Mouse (Mus musculus): ENCODE data around the gene Fbxl4.

Fbxl4 gene

DNA sequence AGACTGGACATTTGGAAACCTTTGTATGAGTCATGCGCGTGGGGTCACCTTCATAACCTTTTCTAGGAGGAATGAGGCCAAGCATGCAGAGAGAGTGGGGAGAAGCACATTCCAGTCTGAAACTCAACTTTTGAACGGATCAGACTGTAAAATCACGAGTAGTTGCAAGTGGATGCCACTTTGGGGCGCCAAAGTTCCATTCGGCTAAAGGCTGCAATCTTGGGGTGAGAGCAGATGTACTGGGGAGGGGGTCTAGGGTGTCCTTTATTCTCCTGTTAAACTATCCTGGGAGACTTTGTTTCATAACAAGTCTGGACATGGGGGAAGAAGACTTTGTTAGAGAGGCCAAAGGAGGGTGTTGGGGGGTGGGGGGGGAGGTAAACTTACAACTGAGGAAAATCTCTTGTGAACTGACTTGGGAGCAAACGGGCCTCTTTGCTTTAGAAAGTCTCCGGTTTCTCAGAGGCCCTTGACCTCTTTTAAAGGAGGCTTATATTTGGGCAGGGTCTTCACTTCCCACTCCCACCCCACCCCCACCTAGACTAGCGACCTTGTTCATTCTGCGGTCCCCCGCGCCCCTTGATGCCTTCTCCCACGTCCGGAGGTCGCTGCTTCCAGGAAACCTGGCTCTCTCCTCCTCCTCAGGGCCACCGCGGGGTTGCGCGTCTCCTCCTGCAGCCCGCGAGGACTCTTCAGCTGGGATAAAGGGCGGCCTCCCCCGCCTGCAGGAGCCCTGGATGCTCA, 119.8 kb downstream of the Fbxl4 start:
- no peak for DNase-seq (ENCODE audit: low read depth, low spot score)

- no peak for DNase-seq (ENCODE audit: low read depth, low spot score)
Observed at GRCm38 (mm10) chr4:22477711-22478230, 120.4 kb downstream of the Fbxl4 start.

GRCm38 (mm10) chr4:22478488-22479367, 121.4 kb downstream of the Fbxl4 start:
- DNase-seq (ENCODE audit: low read depth, low spot score) = no peak

- DNase-seq (ENCODE audit: low read depth, low spot score) = no peak
Observed at GRCm38 (mm10) chr4:22479368-22480090, 122.2 kb downstream of the Fbxl4 start.

- DNase-seq (ENCODE audit: low read depth, low spot score) = no peak
Observed at GRCm38 (mm10) chr4:22480091-22480857, 122.9 kb downstream of the Fbxl4 start.

DNA sequence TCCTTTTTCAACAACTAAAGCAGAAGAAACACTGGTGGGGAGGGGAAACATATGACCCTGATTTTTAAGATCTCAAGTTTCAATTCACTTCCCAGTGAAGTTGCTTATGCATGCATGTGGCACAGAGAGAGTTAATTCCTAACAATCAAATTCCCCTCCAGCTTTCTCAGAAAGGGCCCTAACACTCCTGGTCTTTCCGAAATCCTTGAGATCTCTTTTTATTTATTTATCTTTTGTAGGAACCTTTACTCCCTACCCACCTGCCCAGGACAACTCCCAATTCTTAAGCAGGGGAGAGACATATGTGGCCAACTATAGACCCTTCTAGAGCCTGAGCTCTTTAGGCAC, 123.5 kb downstream of the Fbxl4 start:
- no peak for DNase-seq (ENCODE audit: low read depth, low spot score)

DNA sequence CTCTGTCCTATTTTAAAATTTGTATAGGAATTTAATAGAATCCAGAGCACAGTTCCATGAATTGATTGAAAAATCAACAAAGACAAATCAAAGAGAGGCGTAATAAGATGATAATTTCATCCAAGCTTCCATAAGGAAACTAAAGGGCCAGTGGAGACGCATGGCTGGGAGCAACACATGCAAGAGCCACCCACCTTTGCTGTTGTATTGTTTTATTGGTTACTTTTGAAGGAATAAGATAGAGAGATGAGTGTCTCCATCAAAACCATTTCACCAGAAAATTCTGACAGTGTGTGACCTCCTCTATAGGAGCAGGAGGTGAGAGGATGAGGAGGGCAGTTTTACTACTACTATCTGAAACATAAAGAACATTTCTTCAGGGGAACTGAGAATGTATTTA, 124.8 kb downstream of the Fbxl4 start:
- no peak for DNase-seq (ENCODE audit: low read depth, low spot score)

DNA sequence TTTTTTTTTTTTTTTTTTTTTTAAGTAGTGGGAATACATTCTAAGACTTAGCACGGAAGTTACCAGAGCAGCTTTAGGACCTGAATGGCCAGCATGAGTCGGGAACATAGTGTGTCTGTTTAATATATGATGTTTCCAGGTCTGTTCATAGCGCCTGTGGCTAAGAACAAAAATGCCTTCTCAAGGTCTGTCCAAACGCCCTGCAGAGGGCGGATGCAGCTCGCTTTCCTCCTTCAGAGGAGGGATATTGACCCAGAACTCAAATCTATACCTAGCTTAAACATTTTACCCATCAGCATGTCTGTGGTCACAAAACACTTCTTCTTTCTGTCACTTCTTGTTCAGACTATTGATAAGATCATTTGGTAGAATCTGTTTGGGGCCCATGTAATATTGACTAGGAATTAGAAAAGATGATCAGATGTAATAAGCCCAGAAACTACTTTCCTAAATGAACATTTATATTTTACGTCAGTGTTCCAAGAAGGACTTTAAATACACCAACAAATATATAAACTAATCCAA, 125.5 kb downstream of the Fbxl4 start:
- DNase-seq (ENCODE audit: low read depth, low spot score) = no peak

- no peak for DNase-seq (ENCODE audit: low read depth, low spot score)
Observed at GRCm38 (mm10) chr4:22483548-22483947, 126.2 kb downstream of the Fbxl4 start.

Measured in CD4-positive helper T cell, adult 2 months (primary cell).